Mouse (Mus musculus): ENCODE data around the gene Ifrd1. TPM values are rescaled to one million over a fixed set of nuclear protein-coding genes. Genes with fewer than 3 reads are reported as not detected.
A peak's percentile ranks its signal among the peaks of the same experiment; 100 is the strongest.
"Not testable (repeated sequence)": the region's sequence is repeated elsewhere in the genome, so short reads cannot be mapped to it uniquely, and the experiment has no call there.

Gene Ifrd1
- total and polyA plus RNA-seq, 2 experiments from 2014 or later, result 89.3 to 133 TPM

DNA sequence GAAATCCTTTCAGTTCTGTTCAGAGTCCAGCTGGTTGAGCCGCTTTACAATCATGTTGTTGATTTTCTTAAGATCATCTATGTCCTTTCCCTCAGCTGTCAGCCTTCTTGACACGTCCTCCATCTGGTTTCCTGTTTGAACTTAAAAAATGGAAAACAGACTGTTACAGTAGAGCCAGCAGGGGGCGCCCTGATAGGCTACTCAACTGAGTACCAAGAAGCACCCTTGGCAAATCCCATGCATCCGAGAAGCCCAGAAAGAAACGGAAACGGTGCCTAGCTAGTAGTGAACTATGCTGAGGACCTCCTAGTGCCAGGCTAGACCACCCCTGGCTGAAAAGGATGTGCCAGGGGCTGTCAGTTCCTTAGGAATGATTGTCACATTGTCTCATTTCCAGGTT is 71.2 kb downstream of the Ifrd1 start:
- H3K4me3 ChIP-seq (ENCODE audit: low read depth, low read length), result no peak overlapping the region
- no peaks in the 10 kb centered on the region; the same call in 1 of the 2 replicates for H3K9me3 ChIP-seq (ENCODE audit: low read length)
- WGBS, result 59% methylated on average over 6 of the region's 6 CpGs
- DNase-seq (ENCODE audit: low spot score), result no peak
- ATAC-seq (ENCODE audit: low FRiP score), result no peak
- TF ChIP-seq CTCF (IDR thresholded peaks at IDR 0.05), result peak; percentile 47
- no peaks in the 10 kb centered on the region for H3K27me3 ChIP-seq (ENCODE audit: insufficient read depth, low read length)
- H3K36me3 ChIP-seq (ENCODE audit: insufficient read depth, low read length), result no peaks in the 10 kb centered on the region
- H3K9ac ChIP-seq (replicated peaks; ENCODE audit: low read length, poor library complexity, severe bottlenecking), result no peak overlapping the region
- no peak overlapping the region for H3K27ac ChIP-seq (ENCODE audit: low read depth, low read length)
- no peak overlapping the region for H3K4me2 ChIP-seq (ENCODE audit: low read depth, low read length, poor library complexity, severe bottlenecking)
- H3K4me1 ChIP-seq (ENCODE audit: insufficient read depth, low read length), result no peaks in the 10 kb centered on the region

DNA sequence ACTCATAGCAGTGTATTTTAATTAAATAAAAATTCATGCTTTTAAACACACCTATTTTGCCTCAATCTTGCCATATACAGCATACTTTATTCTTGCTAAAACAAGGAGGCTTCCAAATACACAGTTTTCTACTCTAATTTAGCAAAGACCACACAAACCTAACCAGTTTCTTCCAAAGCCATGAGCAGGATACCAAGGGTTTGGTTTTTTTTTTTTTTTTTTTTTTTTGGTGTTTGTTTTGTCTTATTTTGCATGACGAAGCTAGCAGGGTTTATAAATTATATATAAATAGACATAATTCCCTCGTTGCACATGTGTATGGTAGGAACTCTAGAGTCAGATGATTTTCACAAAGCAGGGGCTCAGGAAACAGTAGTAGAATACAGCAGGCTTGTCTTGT is 72.1 kb downstream of the Ifrd1 start:
- H3K27ac ChIP-seq (ENCODE audit: low read depth, low read length), result no peak overlapping the region
- DNase-seq (ENCODE audit: low spot score), result no peak
- H3K9me3 ChIP-seq (ENCODE audit: low read length), result no peaks in the 10 kb centered on the region; the same call in 1 of the 2 replicates
- H3K4me3 ChIP-seq (ENCODE audit: low read depth, low read length), result no peak overlapping the region
- no peaks in the 10 kb centered on the region for H3K4me1 ChIP-seq (ENCODE audit: insufficient read depth, low read length)
- H3K36me3 ChIP-seq (ENCODE audit: insufficient read depth, low read length), result no peaks in the 10 kb centered on the region
- H3K4me2 ChIP-seq (ENCODE audit: low read depth, low read length, poor library complexity, severe bottlenecking), result no peak overlapping the region
- H3K27me3 ChIP-seq (ENCODE audit: insufficient read depth, low read length), result no peaks in the 10 kb centered on the region
- ATAC-seq (ENCODE audit: low FRiP score), result no peak
- WGBS, result 83% methylated on average over 2 of the region's 2 CpGs
- TF ChIP-seq CTCF (IDR thresholded peaks at IDR 0.05), result no peak
- no peak overlapping the region for H3K9ac ChIP-seq (replicated peaks; ENCODE audit: low read length, poor library complexity, severe bottlenecking)

DNA sequence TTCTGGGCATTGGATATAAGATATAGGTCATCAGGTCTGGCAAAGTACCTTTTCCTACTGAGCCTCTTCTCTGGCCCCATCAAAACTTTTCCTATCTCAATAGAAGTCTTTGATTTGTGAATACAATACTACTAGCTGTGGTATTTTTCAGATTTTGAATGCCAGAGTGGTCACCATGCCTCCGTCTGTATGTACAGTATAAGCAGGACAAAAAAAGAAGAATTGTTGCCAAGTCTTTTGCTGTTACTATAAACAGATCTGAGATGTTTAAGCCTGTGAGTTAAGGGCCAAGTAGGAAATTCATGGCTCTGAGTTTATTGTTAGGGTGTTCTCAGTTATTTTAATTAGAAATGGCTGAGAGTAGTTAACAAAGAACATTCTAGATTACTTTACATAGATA is 73.1 kb downstream of the Ifrd1 start:
- not testable (repeated sequence) for H3K36me3 ChIP-seq (ENCODE audit: insufficient read depth, low read length); H3K27me3 ChIP-seq (ENCODE audit: insufficient read depth, low read length); H3K4me3 ChIP-seq (ENCODE audit: low read depth, low read length); H3K4me1 ChIP-seq (ENCODE audit: insufficient read depth, low read length); ATAC-seq (ENCODE audit: low FRiP score); H3K9ac ChIP-seq (replicated peaks; ENCODE audit: low read length, poor library complexity, severe bottlenecking); DNase-seq (ENCODE audit: low spot score); H3K4me2 ChIP-seq (ENCODE audit: low read depth, low read length, poor library complexity, severe bottlenecking); H3K9me3 ChIP-seq (ENCODE audit: low read length); H3K27ac ChIP-seq (ENCODE audit: low read depth, low read length)
- WGBS, result 37% methylated on average over 1 of the region's 1 CpGs

DNA sequence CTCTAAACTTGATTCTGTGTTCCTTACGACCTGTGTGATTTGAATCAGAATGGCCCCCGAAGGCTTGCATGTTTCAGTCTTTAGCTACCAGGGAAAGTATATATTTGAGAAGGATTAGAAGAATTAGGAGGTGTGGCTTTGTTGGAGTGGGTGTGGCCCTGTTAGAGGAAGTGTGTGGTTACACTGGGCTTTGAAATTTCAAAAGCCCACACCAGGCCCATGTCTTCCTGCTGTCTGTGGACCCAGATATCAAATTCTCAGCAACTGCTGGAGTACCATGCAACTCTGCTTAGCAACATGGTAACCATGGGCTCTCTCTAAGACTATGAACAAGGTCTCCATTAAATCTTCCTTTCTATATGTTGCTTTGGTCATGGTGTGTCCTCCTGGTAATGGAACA is 76.7 kb downstream of the Ifrd1 start:
- no peak for DNase-seq (ENCODE audit: low spot score)
- no peak overlapping the region for H3K9ac ChIP-seq (replicated peaks; ENCODE audit: low read length, poor library complexity, severe bottlenecking)
- 82% methylated on average over 2 of the region's 2 CpGs for WGBS

DNA sequence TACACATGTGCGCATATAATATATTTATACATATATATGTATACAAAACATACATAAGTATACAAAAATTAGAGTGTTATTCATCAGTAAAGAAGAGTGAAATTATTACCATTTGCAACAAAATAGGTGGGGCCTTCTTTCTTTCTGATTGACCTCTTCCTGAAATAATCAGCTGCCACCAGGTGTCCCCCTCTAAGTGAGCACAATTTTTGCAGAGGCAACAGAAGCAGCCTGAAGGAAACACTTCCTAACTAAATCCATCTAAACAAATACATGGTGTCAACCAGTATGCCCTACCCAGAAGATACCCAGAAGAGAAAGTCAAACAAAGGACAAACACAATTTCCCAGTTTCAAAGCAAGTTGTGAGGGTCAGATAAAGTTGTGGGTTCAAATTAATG is 78.6 kb downstream of the Ifrd1 start:
- H3K4me2 ChIP-seq (ENCODE audit: low read depth, low read length, poor library complexity, severe bottlenecking), result no peak overlapping the region
- no peaks in the 10 kb centered on the region for H3K27me3 ChIP-seq (ENCODE audit: insufficient read depth, low read length)
- H3K27ac ChIP-seq (ENCODE audit: low read depth, low read length), result no peak overlapping the region
- 96% methylated on average over 1 of the region's 1 CpGs for WGBS
- no peaks in the 10 kb centered on the region for H3K36me3 ChIP-seq (ENCODE audit: insufficient read depth, low read length)
- DNase-seq (ENCODE audit: low spot score) (no peak), ATAC-seq (ENCODE audit: low FRiP score) (no peak)
- H3K4me1 ChIP-seq (ENCODE audit: insufficient read depth, low read length), result no peaks in the 10 kb centered on the region
- no peak; the same call in 1 of the 2 replicates for TF ChIP-seq CTCF (IDR thresholded peaks at IDR 0.05)
- no peak overlapping the region for H3K4me3 ChIP-seq (ENCODE audit: low read depth, low read length)
- H3K9me3 ChIP-seq (ENCODE audit: low read length), result no peaks in the 10 kb centered on the region
- H3K9ac ChIP-seq (replicated peaks; ENCODE audit: low read length, poor library complexity, severe bottlenecking), result no peak overlapping the region

More for the DNA sequence above, 76.7 kb downstream of the Ifrd1 start:
- TF ChIP-seq CTCF (IDR thresholded peaks at IDR 0.05), result no peak
- Histone ChIP-seq H3K27ac (ENCODE audit: low read depth, low read length) (no peak overlapping the region), H3K9me3 (ENCODE audit: low read length) (no peaks in the 10 kb centered on the region), H3K4me1 (ENCODE audit: insufficient read depth, low read length) (no peaks in the 10 kb centered on the region), H3K4me2 (ENCODE audit: low read depth, low read length, poor library complexity, severe bottlenecking) (no peak overlapping the region), H3K36me3 (ENCODE audit: insufficient read depth, low read length) (no peaks in the 10 kb centered on the region), H3K27me3 (ENCODE audit: insufficient read depth, low read length) (no peaks in the 10 kb centered on the region), H3K4me3 (ENCODE audit: low read depth, low read length) (no peak overlapping the region)
- ATAC-seq (ENCODE audit: low FRiP score), result no peak

DNA sequence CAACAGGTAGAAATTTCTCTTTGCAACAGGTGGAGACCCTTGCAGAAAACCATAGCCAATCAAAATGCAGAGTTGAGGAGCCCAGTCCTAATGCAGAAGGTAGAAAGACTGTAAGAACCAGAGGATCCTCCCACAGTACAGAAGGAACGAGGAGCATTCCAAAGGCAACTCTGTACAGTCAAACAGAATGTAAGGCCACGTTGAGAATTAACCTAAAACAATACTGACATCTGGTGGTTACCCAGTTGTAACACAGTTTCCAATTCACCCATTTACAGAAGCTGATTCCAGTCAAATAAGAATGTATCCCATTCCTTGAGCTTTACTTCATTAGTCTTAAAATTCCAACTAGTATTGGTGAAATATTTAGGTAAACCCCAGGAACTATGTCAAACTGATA is 83.7 kb downstream of the Ifrd1 start:
- no peak overlapping the region for H3K4me2 ChIP-seq (ENCODE audit: low read depth, low read length, poor library complexity, severe bottlenecking)
- DNase-seq (ENCODE audit: low spot score) (peak; percentile 76), ATAC-seq (ENCODE audit: low FRiP score) (no peak)
- no peaks in the 10 kb centered on the region for H3K4me1 ChIP-seq (ENCODE audit: insufficient read depth, low read length)
- no peaks in the 10 kb centered on the region for H3K27me3 ChIP-seq (ENCODE audit: insufficient read depth, low read length)
- H3K36me3 ChIP-seq (ENCODE audit: insufficient read depth, low read length), result no peaks in the 10 kb centered on the region
- H3K9me3 ChIP-seq (ENCODE audit: low read length), result no peaks in the 10 kb centered on the region
- no peak overlapping the region for H3K9ac ChIP-seq (replicated peaks; ENCODE audit: low read length, poor library complexity, severe bottlenecking)
- 5% methylated on average over 2 of the region's 2 CpGs for WGBS
- H3K27ac ChIP-seq (ENCODE audit: low read depth, low read length), result no peak overlapping the region
- peak; percentile 85 for TF ChIP-seq CTCF (IDR thresholded peaks at IDR 0.05)
- H3K4me3 ChIP-seq (ENCODE audit: low read depth, low read length), result no peak overlapping the region
